Mouse (Mus musculus) small intestine, adult 2 months (tissue): ENCODE data around the gene Rhbdd1.

Experiments
- CTCF ChIP-seq: fragments of 200-500 bp; IDR thresholded peaks from 2 replicates; pipeline ENCODE4 v1.5.1; 2012; ENCODE audit warnings: low read depth, mild to moderate bottlenecking, control low read depth, inconsistent platforms, low read length, moderate library complexity, mixed read lengths; ENCODE audit not compliant: insufficient replicate concordance, insufficient read length; ENCODE audit errors: extremely low read depth
- POLR2A ChIP-seq: fragments of 200-500 bp; IDR thresholded peaks from 2 replicates; pipeline ENCODE4 v1.6.1; 2012; ENCODE audit warnings: low read depth, mild to moderate bottlenecking, control low read depth, inconsistent platforms, low read length, moderate library complexity

DNA sequence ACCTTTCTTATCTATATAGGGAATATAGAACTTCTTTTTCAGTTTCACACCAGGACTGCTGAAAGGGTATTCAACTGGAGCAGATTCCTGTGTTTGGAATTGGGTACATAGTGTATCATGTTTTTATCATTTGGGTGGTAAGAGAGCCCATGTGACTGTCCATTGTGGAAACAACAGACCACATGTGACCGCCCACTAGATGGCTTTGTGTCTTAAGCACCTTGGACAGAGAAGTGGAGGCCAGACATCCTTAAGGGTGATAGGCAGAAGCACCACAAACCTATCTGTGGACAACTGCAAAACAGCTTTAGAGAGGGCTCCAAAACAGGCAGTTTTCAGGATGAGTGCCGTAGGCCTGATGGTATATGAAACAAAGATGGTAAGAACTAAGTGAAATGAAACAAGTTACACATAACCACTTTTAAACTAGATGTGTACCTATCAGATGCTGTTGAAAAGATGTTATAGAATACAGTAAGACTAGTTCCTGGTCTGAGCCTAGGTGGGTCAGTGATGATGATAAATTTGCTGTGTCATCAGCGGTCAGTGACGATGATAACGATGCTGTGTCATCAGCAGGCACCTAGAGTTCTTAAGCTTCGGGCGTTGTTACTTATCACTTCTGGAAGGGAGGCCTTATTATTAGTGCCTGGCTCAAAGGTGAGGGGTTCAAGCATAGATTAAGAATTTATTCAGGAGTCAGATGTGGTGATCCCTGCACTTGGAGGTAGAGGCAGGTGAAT, 12.0 kb downstream of the Rhbdd1 start:
- TF ChIP-seq CTCF: no peak
- TF ChIP-seq POLR2A: no peak
